ENCODE assay signal across 8 mouse cellular contexts in the genomic region with DNA sequence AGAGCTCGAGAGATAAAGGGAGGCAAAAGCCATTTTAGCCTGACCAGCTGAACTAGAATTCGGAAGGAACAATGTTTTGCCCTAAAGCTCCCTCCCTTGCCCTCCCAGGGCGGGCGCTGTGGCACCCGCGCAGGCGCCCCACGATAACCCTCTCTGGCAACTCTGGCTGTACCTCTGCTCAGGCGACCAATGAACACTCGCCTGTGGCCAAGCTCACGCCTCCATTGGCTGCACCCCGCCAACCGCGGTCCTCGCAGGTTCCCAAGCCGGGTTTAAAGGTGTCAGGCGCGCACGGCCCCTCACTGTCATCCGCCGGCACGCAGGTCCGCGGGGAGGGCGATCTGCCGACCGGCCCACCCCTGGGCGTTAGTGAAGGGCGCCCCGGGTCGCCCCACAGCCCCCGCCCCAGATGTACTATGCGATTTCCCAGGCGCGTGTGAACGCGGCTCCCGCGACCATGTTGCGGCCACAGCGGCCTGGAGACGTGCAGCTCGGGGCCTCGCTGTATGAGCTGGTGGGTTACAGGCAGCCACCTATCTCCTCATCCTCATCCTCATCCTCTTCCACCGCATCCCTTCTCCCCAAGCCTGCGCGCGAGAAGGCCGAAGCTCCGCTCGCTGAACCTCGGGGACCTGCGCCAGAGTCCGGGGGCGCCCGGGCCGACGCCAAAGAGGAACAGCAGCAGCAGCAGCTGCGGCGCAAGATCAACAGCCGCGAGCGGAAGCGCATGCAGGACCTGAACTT. TPM values are rescaled to one million over a fixed set of nuclear protein-coding genes. Genes with fewer than 3 reads are reported as not detected.
DNase-seq lines count a peak whose midpoint lies in the region; ATAC-seq lines count a peak whose summit lies in the region.

A gene (plus strand): TSS at position 305 of the 744 bp plus-strand sequence.

- no peaks in the 10 kb centered on the region for H3K9me3 ChIP-seq in forebrain, embryonic 13.5 days (replicated peaks)
- H3K9me3 ChIP-seq in heart, embryonic 16.5 days (replicated peaks; ENCODE audit: control insufficient read depth, low read length) = no peaks in the 10 kb centered on the region
- H3K9me3 ChIP-seq in liver, embryonic 13.5 days (replicated peaks) = no peaks in the 10 kb centered on the region
- no peaks in the 10 kb centered on the region for H3K9me3 ChIP-seq in neural tube, embryonic 15.5 days (replicated peaks)

- under 1% methylated on average over 64 of the region's 64 CpGs for WGBS in forebrain, embryonic 13.5 days
- under 1% methylated on average over 64 of the region's 64 CpGs for WGBS in heart, embryonic 16.5 days
- 1% methylated on average over 64 of the region's 64 CpGs for WGBS in liver, embryonic 13.5 days (ENCODE audit: insufficient replicate concordance)
- WGBS in neural tube, embryonic 15.5 days = under 1% methylated on average over 60 of the region's 64 CpGs

- ATAC-seq in forebrain, embryonic 13.5 days = peak; percentile 93
- peak; percentile 69; the same call in 1 of the 2 replicates for ATAC-seq in heart, embryonic 16.5 days (replicated peaks; ENCODE audit: extremely low read depth, insufficient read depth, low FRiP score)
- ATAC-seq in liver, embryonic 13.5 days (ENCODE audit: low read depth) = peak; percentile 53; the same call in 1 of the 2 replicates
- peak; percentile 89 for ATAC-seq in neural tube, embryonic 15.5 days (ENCODE audit: low FRiP score)

- H3K36me3 ChIP-seq in forebrain, embryonic 13.5 days (ENCODE audit: poor library complexity, severe bottlenecking) = no peaks in the 10 kb centered on the region
- H3K36me3 ChIP-seq in heart, embryonic 16.5 days (ENCODE audit: control insufficient read depth, insufficient read depth) = no peaks in the 10 kb centered on the region
- no peaks in the 10 kb centered on the region for H3K36me3 ChIP-seq in liver, embryonic 13.5 days
- H3K36me3 ChIP-seq in neural tube, embryonic 15.5 days = no peaks in the 10 kb centered on the region

- no peak within 1 kb of the TSS for H3K27ac ChIP-seq in forebrain, embryonic 13.5 days
- no peak within 1 kb of the TSS for H3K27ac ChIP-seq in heart, embryonic 16.5 days (ENCODE audit: low read length)
- no peak within 1 kb of the TSS for H3K27ac ChIP-seq in liver, embryonic 13.5 days
- peak within 1 kb of the TSS; percentile 37; the same call in 1 of the 2 replicates for H3K27ac ChIP-seq in neural tube, embryonic 15.5 days (replicated peaks)

- peaks cover 99% of the 10 kb centered on the region for H3K27me3 ChIP-seq in forebrain, embryonic 13.5 days
- H3K27me3 ChIP-seq in heart, embryonic 16.5 days (ENCODE audit: control insufficient read depth, insufficient read depth, low read length) = peaks cover 87% of the 10 kb centered on the region
- H3K27me3 ChIP-seq in liver, embryonic 13.5 days = peaks cover 95% of the 10 kb centered on the region
- H3K27me3 ChIP-seq in neural tube, embryonic 15.5 days (replicated peaks) = peaks cover 97% of the 10 kb centered on the region

- peak within 1 kb of the TSS; percentile 92 for H3K4me2 ChIP-seq in forebrain, embryonic 13.5 days
- H3K4me2 ChIP-seq in heart, embryonic 16.5 days (ENCODE audit: low read depth, low read length) = peak within 1 kb of the TSS; percentile 82
- peak within 1 kb of the TSS; percentile 52 for H3K4me2 ChIP-seq in liver, embryonic 13.5 days
- peak within 1 kb of the TSS; percentile 69 for H3K4me2 ChIP-seq in neural tube, embryonic 15.5 days

- peaks cover 29% of the 10 kb centered on the region for H3K4me1 ChIP-seq in forebrain, embryonic 13.5 days
- peaks cover 6% of the 10 kb centered on the region; the same call in 1 of the 2 replicates for H3K4me1 ChIP-seq in heart, embryonic 16.5 days (ENCODE audit: control insufficient read depth, insufficient read depth, low read length)
- H3K4me1 ChIP-seq in liver, embryonic 13.5 days (replicated peaks) = peaks cover 14% of the 10 kb centered on the region
- H3K4me1 ChIP-seq in neural tube, embryonic 15.5 days = peaks cover 23% of the 10 kb centered on the region

- peak; percentile 23 to 25 for DNase-seq in urinary bladder, adult 18-20 months (ENCODE audit: low spot score in 2 of 2)
- DNase-seq in urinary bladder, postnatal 10 days (ENCODE audit: low spot score) = no peak
- DNase-seq in kidney, postnatal 36 days = peak; percentile 14 to 23
- DNase-seq in liver, embryonic 13.5 days = peak; percentile 17
- DNase-seq in yolk sac, embryonic 10.5 days (ENCODE audit: low spot score) = peak; percentile 47

- H3K4me3 ChIP-seq in forebrain, embryonic 13.5 days = peak within 1 kb of the TSS; percentile 49
- H3K4me3 ChIP-seq in heart, embryonic 16.5 days (ENCODE audit: low read length) = peak within 1 kb of the TSS; percentile 50
- H3K4me3 ChIP-seq in liver, embryonic 13.5 days (replicated peaks) = peak within 1 kb of the TSS; percentile 34
- H3K4me3 ChIP-seq in neural tube, embryonic 15.5 days (replicated peaks) = peak within 1 kb of the TSS; percentile 40

- peak within 1 kb of the TSS; percentile 38 for H3K9ac ChIP-seq in forebrain, embryonic 13.5 days
- no peak within 1 kb of the TSS for H3K9ac ChIP-seq in heart, embryonic 16.5 days (ENCODE audit: low read length)
- no peak within 1 kb of the TSS for H3K9ac ChIP-seq in liver, embryonic 13.5 days
- H3K9ac ChIP-seq in neural tube, embryonic 15.5 days (replicated peaks) = peak within 1 kb of the TSS; percentile 28; the same call in 1 of the 2 replicates

RNA-seq across cellular contexts. Expression of the gene that starts here (rescaled TPM):
- polyA plus RNA-seq in forebrain, embryonic 13.5 days (2015; fragmentation: Nextera tagmentation; extraction: Ambion mirVana) = 7.5 and 8.7 TPM in 2 replicates
- polyA plus RNA-seq in heart, embryonic 16.5 days (2015; fragmentation: Nextera tagmentation; extraction: Ambion mirVana) = 0.07 and 0.09 TPM in 2 replicates
- 0.13 TPM in 1 of 2 replicates, not detected in the other for polyA plus RNA-seq in liver, embryonic 13.5 days (2015; fragmentation: Nextera tagmentation; extraction: Ambion mirVana)
- 77.3 and 86.7 TPM in 2 replicates for polyA plus RNA-seq in neural tube, embryonic 15.5 days (2015; fragmentation: Nextera tagmentation; extraction: Ambion mirVana)

Comparison
In these comparisons a context has a peak if more than half of its experiments do, and no peak if none do; other contexts are left out.
1. Peak in ATAC-seq, H3K4me3 ChIP-seq and H3K4me2 ChIP-seq in heart, embryonic 16.5 days; RNA of the gene not detected or under 1 TPM.
2. Peak in DNase-seq, ATAC-seq, H3K4me3 ChIP-seq and H3K4me2 ChIP-seq in liver, embryonic 13.5 days; RNA of the gene not detected or under 1 TPM.
3. H3K9ac ChIP-seq: peak in forebrain, embryonic 13.5 days (single experiment) and neural tube, embryonic 15.5 days (single experiment); none in heart, embryonic 16.5 days (single experiment) and liver, embryonic 13.5 days (single experiment).
4. Peak in every context shown above with its lines, with median percentiles within 50 percentile points of each other: ATAC-seq, H3K4me2 ChIP-seq and H3K4me3 ChIP-seq.